ENCODE assay signal across 25 mouse cellular contexts in genomic region chr7:100364888-100365287, GRCm38 (mm10). TPM values are rescaled to one million over a fixed set of nuclear protein-coding genes. Genes with fewer than 3 reads are reported as not detected.
DNase-seq lines count a peak whose midpoint lies in the region; ATAC-seq and TF ChIP-seq lines count a peak whose summit lies in the region.
"Had no signal": no experiment of that assay in that cellular context is flagged by ENCODE, and none has a peak within 500 bp of the region (broad histone marks: within the 10 kb centered on the region; RNA-seq: fewer than 3 reads in every experiment).

No protein-coding gene starts in this region.

- H3K27me3 ChIP-seq in limb, embryonic 11.5 days (ENCODE audit: control insufficient read depth, insufficient read depth, low read length), result no peaks in the 10 kb centered on the region
- no peaks in the 10 kb centered on the region for H3K27me3 ChIP-seq in limb, embryonic 10.5 days (ENCODE audit: low read depth, poor library complexity, severe bottlenecking)
- no peaks in the 10 kb centered on the region for H3K27me3 ChIP-seq in MEL (ENCODE audit: control insufficient read depth in 1 of 2, insufficient read depth in 2 of 2, low read length in 2 of 2)
- no peaks in the 10 kb centered on the region for H3K27me3 ChIP-seq in hindbrain, postnatal 0 days (ENCODE audit: insufficient read depth, low read length)
- H3K27me3 ChIP-seq in kidney, embryonic 15.5 days, result no peaks in the 10 kb centered on the region
- H3K27me3 ChIP-seq: embryonic facial prominence, embryonic 15.5 days; limb, embryonic 13.5 days; liver, embryonic 13.5 days; midbrain, embryonic 13.5 days; neural tube, embryonic 13.5 days had no signal

- no peak overlapping the region for H3K4me2 ChIP-seq in limb, embryonic 11.5 days (ENCODE audit: low read depth, severe bottlenecking)
- H3K4me2 ChIP-seq in hindbrain, postnatal 0 days (ENCODE audit: low read depth, low read length), result no peak overlapping the region
- no peak overlapping the region for H3K4me2 ChIP-seq in kidney, embryonic 15.5 days
- H3K4me2 ChIP-seq: embryonic facial prominence, embryonic 15.5 days; limb, embryonic 13.5 days; liver, embryonic 13.5 days; midbrain, embryonic 13.5 days; neural tube, embryonic 13.5 days had no signal

- WGBS in limb, embryonic 11.5 days, result 40% methylated on average over 6 of the region's 6 CpGs
- 38% methylated on average over 6 of the region's 6 CpGs for WGBS in limb, embryonic 10.5 days
- WGBS in hindbrain, postnatal 0 days, result 62% methylated on average over 6 of the region's 6 CpGs
- 27% methylated on average over 6 of the region's 6 CpGs for WGBS in kidney, embryonic 15.5 days

- no peak for TF ChIP-seq EP300 in MEL (IDR thresholded peaks at IDR 0.05; ENCODE audit: low read depth in 1 of 2, low read length in 2 of 2)

- H3K9me3 ChIP-seq in limb, embryonic 11.5 days (ENCODE audit: control insufficient read depth, low read length), result no peaks in the 10 kb centered on the region
- no peaks in the 10 kb centered on the region for H3K9me3 ChIP-seq in limb, embryonic 10.5 days (replicated peaks)
- no peaks in the 10 kb centered on the region for H3K9me3 ChIP-seq in MEL (replicated peaks; ENCODE audit: insufficient read depth, low read length)
- H3K9me3 ChIP-seq in hindbrain, postnatal 0 days (ENCODE audit: low read length), result no peaks in the 10 kb centered on the region
- H3K9me3 ChIP-seq in kidney, embryonic 15.5 days (replicated peaks), result no peaks in the 10 kb centered on the region
- H3K9me3 ChIP-seq: embryonic facial prominence, embryonic 15.5 days; hindbrain, embryonic 10.5 days; limb, embryonic 13.5 days; liver, embryonic 13.5 days; midbrain, embryonic 13.5 days; neural tube, embryonic 13.5 days had no signal

- peaks cover 9% of the 10 kb centered on the region; the same call in 1 of the 2 replicates for H3K79me2 ChIP-seq in MEL (ENCODE audit: control insufficient read depth, insufficient read depth, low read length, poor library complexity)

- no peak for TF ChIP-seq POLR2A in MEL (IDR thresholded peaks at IDR 0.05; ENCODE audit: control insufficient read depth in 1 of 2, insufficient read depth in 1 of 2, low read depth in 1 of 2, low read length in 2 of 2, poor library complexity in 1 of 2)

- H3K4me3 ChIP-seq in limb, embryonic 11.5 days (ENCODE audit: low read depth, low read length), result no peak overlapping the region
- H3K4me3 ChIP-seq in limb, embryonic 10.5 days, result no peak overlapping the region
- H3K4me3 ChIP-seq in MEL (ENCODE audit: control insufficient read depth in 1 of 2, insufficient read depth in 1 of 2, low read depth in 2 of 2, low read length in 2 of 2), result no peak overlapping the region
- no peak overlapping the region for H3K4me3 ChIP-seq in hindbrain, postnatal 0 days (ENCODE audit: low read length)
- H3K4me3 ChIP-seq in kidney, embryonic 15.5 days (replicated peaks), result no peak overlapping the region
- H3K4me3 ChIP-seq: embryonic facial prominence, embryonic 15.5 days; hindbrain, embryonic 10.5 days; limb, embryonic 13.5 days; liver, embryonic 13.5 days; midbrain, embryonic 13.5 days; neural tube, embryonic 13.5 days had no signal

- TF ChIP-seq CTCF in MEL (IDR thresholded peaks at IDR 0.05 in 2 of 3, conservative IDR thresholded peaks at IDR 0.05 in 1 of 3; ENCODE audit: control insufficient read depth in 1 of 3, insufficient read depth in 1 of 3, low read depth in 2 of 3, low read length in 3 of 3, poor library complexity in 1 of 3, severe bottlenecking in 1 of 3), result no peak
- TF ChIP-seq CTCF in hindbrain, postnatal 0 days (IDR thresholded peaks at IDR 0.05; ENCODE audit: low read depth), result no peak

- no peak overlapping the region for H3K9ac ChIP-seq in limb, embryonic 11.5 days (ENCODE audit: low read length)
- H3K9ac ChIP-seq in MEL (ENCODE audit: control insufficient read depth, low read depth, low read length, poor library complexity, severe bottlenecking), result 0 out of 2 replicates have a peak overlapping the region, but pooled peaks have one; percentile 1
- H3K9ac ChIP-seq in hindbrain, postnatal 0 days (replicated peaks; ENCODE audit: low read length), result no peak overlapping the region
- H3K9ac ChIP-seq in kidney, embryonic 15.5 days, result no peak overlapping the region
- H3K9ac ChIP-seq: embryonic facial prominence, embryonic 15.5 days; limb, embryonic 13.5 days; liver, embryonic 13.5 days; midbrain, embryonic 13.5 days; neural tube, embryonic 13.5 days had no signal

- no peaks in the 10 kb centered on the region for H3K36me3 ChIP-seq in limb, embryonic 11.5 days (ENCODE audit: control insufficient read depth, insufficient read depth, low read length)
- peaks cover 24% of the 10 kb centered on the region for H3K36me3 ChIP-seq in limb, embryonic 10.5 days
- peaks cover 5 to 16% of the 10 kb centered on the region in 2 experiments; a peak in 3 of 4 replicates for H3K36me3 ChIP-seq in MEL (ENCODE audit: control insufficient read depth in 1 of 2, insufficient read depth in 2 of 2, low read length in 2 of 2)
- no peaks in the 10 kb centered on the region for H3K36me3 ChIP-seq in hindbrain, postnatal 0 days (ENCODE audit: insufficient read depth, low read length)
- no peaks in the 10 kb centered on the region; the same call in 1 of the 2 replicates for H3K36me3 ChIP-seq in kidney, embryonic 15.5 days
- H3K36me3 ChIP-seq: embryonic facial prominence, embryonic 15.5 days; liver, embryonic 13.5 days; midbrain, embryonic 13.5 days had no signal

- H3K27ac ChIP-seq in limb, embryonic 11.5 days (replicated peaks; ENCODE audit: low read depth, low read length), result no peak overlapping the region
- H3K27ac ChIP-seq in limb, embryonic 10.5 days, result no peak overlapping the region
- H3K27ac ChIP-seq in MEL (ENCODE audit: control insufficient read depth, low read depth, low read length), result no peak overlapping the region; the same call in 1 of the 2 replicates
- no peak overlapping the region for H3K27ac ChIP-seq in hindbrain, postnatal 0 days
- H3K27ac ChIP-seq in kidney, embryonic 15.5 days, result no peak overlapping the region
- H3K27ac ChIP-seq: embryonic facial prominence, embryonic 15.5 days; hindbrain, embryonic 10.5 days; limb, embryonic 13.5 days; liver, embryonic 13.5 days; midbrain, embryonic 13.5 days; neural tube, embryonic 13.5 days had no signal

- peak; percentile 23 for DNase-seq in limb, embryonic 11.5 days (ENCODE audit: low spot score)
- no peak for DNase-seq in limb, embryonic 10.5 days (ENCODE audit: low spot score)
- DNase-seq in 416B (ENCODE audit: low read depth) (peak; percentile 81), MEL (ENCODE audit: low read depth, low spot score) (peak; percentile 64)
- DNase-seq in forelimb bud, embryonic 11.5 days (ENCODE audit: low read depth, low spot score), result peak; percentile 10
- DNase-seq in frontal cortex, postnatal 10 days (ENCODE audit: low spot score in 2 of 2), result no peak
- DNase-seq in hindbrain, postnatal 0 days (ENCODE audit: low spot score), result no peak
- DNase-seq: cerebellum, adult 18-20 months; cerebellum, postnatal 36 days; heart, adult 11 months; kidney, adult 18-20 months; kidney, postnatal 4 days; liver, embryonic 13.5 days; lung, postnatal 4 days; right cerebral cortex, postnatal 14 days; spleen, adult 18-20 months; thymus, adult 2 months had no signal

- ATAC-seq in limb, embryonic 11.5 days (ENCODE audit: insufficient number of reproducible peaks, low FRiP score, low TSS enrichment, low read depth), result no peak
- no peak for ATAC-seq in hindbrain, postnatal 0 days
- no peak for ATAC-seq in kidney, embryonic 15.5 days (replicated peaks; ENCODE audit: low FRiP score)
- ATAC-seq: CD4-positive, CD25-positive, alpha-beta regulatory T cell, adult 4 months; forebrain, embryonic 16.5 days; midbrain, embryonic 13.5 days had no signal

- peaks cover 2% of the 10 kb centered on the region; the same call in 1 of the 2 replicates for H3K4me1 ChIP-seq in limb, embryonic 11.5 days (ENCODE audit: control insufficient read depth, insufficient read depth, low read length)
- H3K4me1 ChIP-seq in limb, embryonic 10.5 days, result peaks cover 12% of the 10 kb centered on the region
- H3K4me1 ChIP-seq in MEL (ENCODE audit: control insufficient read depth in 1 of 2, insufficient read depth in 2 of 2, low read length in 2 of 2), result peaks cover 3 to 6% of the 10 kb centered on the region in 2 experiments
- H3K4me1 ChIP-seq in hindbrain, postnatal 0 days (ENCODE audit: insufficient read depth, low read length), result peaks cover 12% of the 10 kb centered on the region
- peaks cover 15% of the 10 kb centered on the region; the same call in 1 of the 2 replicates for H3K4me1 ChIP-seq in kidney, embryonic 15.5 days

- TF ChIP-seq RAD21 in MEL (IDR thresholded peaks at IDR 0.05; ENCODE audit: low read depth, low read length), result no peak

TF ChIP-seq in MEL, 35 proteins besides CTCF, POLR2A, EP300 and RAD21 (continues in another document):
- TF ChIP-seq ZC3H11A (IDR thresholded peaks at IDR 0.05; ENCODE audit: low read depth, low read length), result no peak
- 0 out of 2 replicates have a peak, but pooled peaks have one; percentile 19 for TF ChIP-seq HCFC1 (IDR thresholded peaks at IDR 0.05; ENCODE audit: low read depth, low read length)
- no peak for TF ChIP-seq GABPA (IDR thresholded peaks at IDR 0.05; ENCODE audit: low read depth, low read length)
- TF ChIP-seq MXI1 (IDR thresholded peaks at IDR 0.05; ENCODE audit: low read depth, low read length), result 0 out of 2 replicates have a peak, but pooled peaks have one; percentile 30

RNA-seq across cellular contexts. Expression of gene C2cd3, which starts 7.1 kb away (rescaled TPM):
- 43.0 and 44.6 TPM in 2 replicates for polyA plus RNA-seq in limb, embryonic 11.5 days (2014; fragmentation: Nextera tagmentation; extraction: Ambion mirVana)
- 31.2 and 40.3 TPM in 2 replicates for polyA plus RNA-seq in limb, embryonic 10.5 days (2016; fragmentation: Nextera tagmentation; extraction: Ambion mirVana)
- total RNA-seq in MEL (2012; rRNA removed), result 8.5 and 9.2 TPM in 2 replicates
- polyA plus RNA-seq in MEL (2012; ENCODE audit: insufficient read depth in 1 of 2, insufficient read length in 2 of 2, low read depth in 1 of 2, low replicate concordance in 2 of 2, missing spikeins in 1 of 2), result 10 to 100 TPM in 1 of 2 experiments, not detected in 1; 23.5 TPM
- total RNA-seq in hindbrain, postnatal 0 days (2014; rRNA removed), result 18.2 and 18.3 TPM in 2 replicates
- 9.2 and 9.8 TPM in 2 replicates for polyA plus RNA-seq in hindbrain, postnatal 0 days (2015; fragmentation: Nextera tagmentation; extraction: Ambion mirVana)
- 27.4 and 28.1 TPM in 2 replicates for polyA plus RNA-seq in kidney, embryonic 15.5 days (2015; fragmentation: Nextera tagmentation; extraction: Ambion mirVana)

RNA-seq across cellular contexts. Expression of gene Ppme1, which starts 7.2 kb away (rescaled TPM):
- polyA plus RNA-seq in limb, embryonic 11.5 days (2014; fragmentation: Nextera tagmentation; extraction: Ambion mirVana), result 68.6 and 71.3 TPM in 2 replicates
- 79.1 and 84.2 TPM in 2 replicates for polyA plus RNA-seq in limb, embryonic 10.5 days (2016; fragmentation: Nextera tagmentation; extraction: Ambion mirVana)
- 28.0 and 29.5 TPM in 2 replicates for total RNA-seq in MEL (2012; rRNA removed)
- 10 to 100 TPM in 1 of 2 experiments, not detected in 1; 74.0 TPM for polyA plus RNA-seq in MEL (2012; ENCODE audit: insufficient read depth in 1 of 2, insufficient read length in 2 of 2, low read depth in 1 of 2, low replicate concordance in 2 of 2, missing spikeins in 1 of 2)
- 133 and 155 TPM in 2 replicates for total RNA-seq in hindbrain, postnatal 0 days (2014; rRNA removed)
- 122 and 138 TPM in 2 replicates for polyA plus RNA-seq in hindbrain, postnatal 0 days (2015; fragmentation: Nextera tagmentation; extraction: Ambion mirVana)
- polyA plus RNA-seq in kidney, embryonic 15.5 days (2015; fragmentation: Nextera tagmentation; extraction: Ambion mirVana), result 61.2 and 68.9 TPM in 2 replicates

Comparison
In these comparisons a context has a peak if more than half of its experiments do, and no peak if none do; other contexts are left out.
1. DNase-seq: peak in limb, embryonic 11.5 days (single experiment), 416B (single experiment), MEL (single experiment) and forelimb bud, embryonic 11.5 days (single experiment); none in limb, embryonic 10.5 days (single experiment), frontal cortex, postnatal 10 days (0 of 2) and hindbrain, postnatal 0 days (single experiment).